Mouse (Mus musculus): ENCODE data around the gene H2-M3.

- TF ChIP-seq CTCF (IDR thresholded peaks at IDR 0.05; ENCODE audit: control insufficient read depth, insufficient read depth, insufficient read length) (no peak), MYOG (IDR thresholded peaks at IDR 0.05; ENCODE audit: control insufficient read depth, extremely low read depth, insufficient read length) (no peak), MAX (IDR thresholded peaks at IDR 0.05) (no peak), CEBPB (IDR thresholded peaks at IDR 0.05; ENCODE audit: low read depth) (no peak)
These were observed 27.8 kb upstream of the H2-M3 start for GRCm38 (mm10) chr17:37242198-37242597.
